Mouse (Mus musculus) neural tube, embryonic 14.5 days (tissue): ENCODE measurements around the gene Olfr385. TPM values are rescaled to one million over a fixed set of nuclear protein-coding genes. Genes with fewer than 3 reads are reported as not detected.
"Not testable (repeated sequence)": the region's sequence is repeated elsewhere in the genome, so short reads cannot be mapped to it uniquely, and the experiment has no call there.

Source experiments
- ATAC-seq: fragments of 200-750 bp; cut with Nextera tagmentation; 2 replicates; pipeline ENCODE4 v1.8.0; 2017; ENCODE audit warnings: low read depth, mild to moderate bottlenecking, moderate TSS enrichment, moderate library complexity
- H3K27ac ChIP-seq: fragments of 300-500 bp; sonication (generic); 2 replicates; pipeline ENCODE4 v1.5.1; 2014; ENCODE audit warnings: low read depth, mild to moderate bottlenecking, control low read depth, low read length, moderate library complexity, mixed read lengths
- H3K27me3 ChIP-seq: fragments of 300-500 bp; sonication (generic); 2 replicates; pipeline ENCODE4 v1.6.1; 2014; ENCODE audit warnings: low read length; ENCODE audit not compliant: control insufficient read depth, insufficient read depth
- H3K36me3 ChIP-seq: fragments of 300-500 bp; sonication (generic); 2 replicates; pipeline ENCODE4 v1.6.1; 2014; ENCODE audit warnings: low read length, mixed read lengths; ENCODE audit not compliant: control insufficient read depth, insufficient read depth
- H3K4me1 ChIP-seq: fragments of 300-500 bp; sonication (generic); 2 replicates; pipeline ENCODE4 v1.6.1; 2014; ENCODE audit warnings: low read length; ENCODE audit not compliant: control insufficient read depth, insufficient read depth
- H3K4me2 ChIP-seq: fragments of 300-500 bp; sonication (generic); 2 replicates; pipeline ENCODE4 v1.6.1; 2014; ENCODE audit warnings: mild to moderate bottlenecking, low read depth, low read length, control low read depth
- H3K4me3 ChIP-seq: fragments of 300-500 bp; sonication (generic); 2 replicates; pipeline ENCODE4 v1.5.1; 2014; ENCODE audit warnings: low read depth, low read length, control low read depth, mixed read lengths
- H3K9ac ChIP-seq: fragments of 300-500 bp; sonication (generic); replicated peaks from 2 replicates; pipeline ENCODE4 v1.6.1; 2014; ENCODE audit warnings: low read depth, mild to moderate bottlenecking, control low read depth, low read length, mixed read lengths
- H3K9me3 ChIP-seq: fragments of 300-500 bp; sonication (generic); 2 replicates; pipeline ENCODE4 v1.6.1; 2016; ENCODE audit warnings: low read length; ENCODE audit not compliant: control insufficient read depth
- WGBS: fragments of 180-500 bp; shearing (Covaris S2); extraction: QIAGEN DNeasy Blood & Tissue Kit; methylation state at CpG from one replicate; pipeline ENCODE4 v1.1.7; 2014; 5-methylcytosine and 5-hydroxymethylcytosine counted together
- polyA plus RNA-seq: library from polyadenylated mRNA; unstranded; fragments of >200 nt; fragmentation: Nextera tagmentation; extraction: Ambion mirVana; gene quantifications from 2 replicates; pipeline ENCODE4 v1.2.1, GENCODE M21; 2014

Olfr385 gene
- not detected in 2 replicates for polyA plus RNA-seq

DNA sequence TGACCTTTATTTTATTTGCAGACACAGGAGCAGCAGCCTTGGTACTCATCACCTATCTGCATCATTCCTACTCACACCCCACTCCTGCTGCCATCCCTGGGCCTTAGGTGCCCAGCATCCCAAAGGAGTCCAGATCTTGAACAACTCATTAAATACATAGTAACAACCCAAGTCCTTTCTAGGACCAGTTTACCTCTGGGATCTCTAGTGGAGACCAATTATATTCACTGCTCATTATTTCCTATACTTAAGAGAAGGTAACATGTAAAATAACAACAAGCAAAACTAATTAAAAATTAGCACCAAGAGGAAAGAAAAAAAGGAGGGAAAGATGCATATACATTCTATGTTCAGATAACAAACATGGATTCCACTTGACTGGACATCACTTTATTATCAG, at the start of gene Olfr385:
Gene Olfr385 (minus strand): TSS at position 101 of the 400 bp plus-strand sequence.
- Histone ChIP-seq H3K36me3 (no peaks in the 10 kb centered on the region), H3K4me3 (no peak within 1 kb of the TSS), H3K4me2 (no peak within 1 kb of the TSS), H3K27me3 (no peaks in the 10 kb centered on the region), H3K9me3 (no peaks in the 10 kb centered on the region), H3K4me1 (no peaks in the 10 kb centered on the region), H3K9ac (no peak within 1 kb of the TSS), H3K27ac (no peak within 1 kb of the TSS)
- no peak for ATAC-seq

DNA sequence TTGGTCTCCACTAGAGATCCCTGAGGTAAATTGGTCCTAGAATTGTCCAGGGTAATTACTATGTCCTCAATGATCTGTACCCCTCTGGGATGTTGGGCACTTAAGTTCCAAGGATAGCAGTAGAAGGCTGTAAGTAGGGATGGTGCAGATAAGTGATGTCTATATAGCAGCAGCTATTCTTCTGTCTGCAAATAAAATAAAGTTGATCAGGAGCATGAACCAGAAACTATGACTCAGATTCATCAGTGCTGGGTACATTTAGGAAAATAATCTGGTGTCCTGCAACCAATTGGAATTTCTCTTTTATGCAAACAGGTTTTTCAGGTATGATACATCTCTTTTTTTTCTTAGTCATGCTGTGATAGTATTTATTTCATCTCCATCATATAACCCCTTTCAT, 5.5 kb upstream of the Olfr385 start, which contains the start of gene Olfr384:
Gene Olfr384 (plus strand): TSS at position 301 of the 400 bp plus-strand sequence.
- ATAC-seq: no peak
- Histone ChIP-seq H3K4me2 (no peak within 1 kb of the TSS), H3K9ac (no peak within 1 kb of the TSS)

DNA sequence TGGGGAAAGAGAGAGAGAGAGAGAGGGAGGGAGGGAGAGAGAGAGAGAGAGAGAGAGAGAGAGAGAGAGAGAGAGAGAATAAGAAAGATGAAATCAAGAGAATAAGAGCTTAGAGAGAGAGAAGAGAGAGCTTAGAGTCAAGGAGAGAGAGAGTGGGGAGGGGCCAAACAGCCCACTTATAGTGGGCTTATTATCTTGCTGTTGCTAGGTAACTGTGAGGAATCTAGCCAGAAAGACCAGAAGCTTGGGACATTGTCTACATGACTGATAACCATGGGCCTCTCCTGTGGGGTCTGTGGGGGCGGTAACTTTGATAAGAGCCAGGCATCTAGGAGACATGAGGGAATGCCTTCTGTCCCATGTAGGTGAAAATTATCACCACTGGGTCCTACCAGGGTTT, 9.6 kb downstream of the Olfr385 start:
- H3K36me3 ChIP-seq, H3K4me2 ChIP-seq, H3K4me1 ChIP-seq, H3K27ac ChIP-seq, H3K27me3 ChIP-seq, H3K9me3 ChIP-seq, H3K9ac ChIP-seq, H3K4me3 ChIP-seq, ATAC-seq: not testable (repeated sequence)
- 95% methylated on average over 1 of the region's 1 CpGs for WGBS

More for the DNA sequence above, 5.5 kb upstream of the Olfr385 start, which contains the start of gene Olfr384:
- H3K36me3 ChIP-seq: no peaks in the 10 kb centered on the region
- no peaks in the 10 kb centered on the region for H3K9me3 ChIP-seq
- H3K4me1 ChIP-seq: no peaks in the 10 kb centered on the region
- no peak within 1 kb of the TSS for H3K4me3 ChIP-seq
- H3K27me3 ChIP-seq: no peaks in the 10 kb centered on the region
- no peak within 1 kb of the TSS for H3K27ac ChIP-seq

DNA sequence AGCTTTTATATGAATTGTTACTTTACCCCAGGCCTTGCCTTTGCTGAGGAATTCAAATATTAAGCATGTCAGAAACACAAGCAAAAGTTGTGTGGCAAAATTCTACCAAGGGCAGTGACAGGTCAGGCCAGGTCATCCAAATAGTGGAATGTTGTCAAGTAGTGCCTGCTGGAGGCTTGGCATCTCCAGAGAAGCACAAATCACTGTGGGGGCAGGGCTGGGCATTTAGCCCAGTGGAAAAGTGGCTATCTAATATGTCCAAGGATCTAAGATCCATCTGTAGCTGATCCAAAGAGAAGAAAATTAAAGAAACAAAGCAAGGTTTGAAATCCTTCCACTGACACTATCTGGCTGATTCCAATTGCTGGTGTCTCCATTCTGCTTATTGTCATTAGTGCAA, 12.9 kb downstream of the Olfr385 start:
- no peak for ATAC-seq
- Histone ChIP-seq H3K4me3 (no peak overlapping the region), H3K27ac (no peak overlapping the region), H3K4me1 (no peaks in the 10 kb centered on the region), H3K9me3 (no peaks in the 10 kb centered on the region), H3K4me2 (no peak overlapping the region), H3K9ac (no peak overlapping the region), H3K36me3 (no peaks in the 10 kb centered on the region), H3K27me3 (no peaks in the 10 kb centered on the region)

Other genes starting within 250 kb of the Olfr385 start
- not detected in 2 replicates for gene Olfr20, start 242.2 kb downstream of the Olfr385 start, polyA plus RNA-seq
- not detected in 2 replicates for gene Olfr376, start 221.8 kb downstream of the Olfr385 start, polyA plus RNA-seq
- not detected in 2 replicates for gene Olfr1, start 193.4 kb downstream of the Olfr385 start, polyA plus RNA-seq
- gene Olfr378, start 164.5 kb downstream of the Olfr385 start, polyA plus RNA-seq: not detected in 2 replicates
- gene Olfr380, start 135.5 kb downstream of the Olfr385 start, polyA plus RNA-seq: not detected in 2 replicates
- gene Olfr381, start 101.4 kb downstream of the Olfr385 start, polyA plus RNA-seq: not detected in 2 replicates
- gene Olfr382, start 75.8 kb downstream of the Olfr385 start, polyA plus RNA-seq: not detected in 2 replicates
- gene Olfr384, start 5.6 kb upstream of the Olfr385 start, polyA plus RNA-seq: not detected in 2 replicates
- not detected in 2 replicates for gene Zfp735, start 95.8 kb upstream of the Olfr385 start, polyA plus RNA-seq
- gene Olfr389, start 187.7 kb upstream of the Olfr385 start, polyA plus RNA-seq: not detected in 2 replicates
- not detected in 2 replicates for gene Olfr390, start 190.0 kb upstream of the Olfr385 start, polyA plus RNA-seq
- gene Olfr391-ps, start 210.0 kb upstream of the Olfr385 start, polyA plus RNA-seq: not detected in 2 replicates
- not detected in 2 replicates for gene Olfr392, start 224.0 kb upstream of the Olfr385 start, polyA plus RNA-seq